8 mouse cellular contexts compared by ENCODE assay signal in genomic region chr7:100862828-100863638, GRCm38 (mm10). TPM values are rescaled to one million over a fixed set of nuclear protein-coding genes. Genes with fewer than 3 reads are reported as not detected.
DNase-seq lines count a peak whose midpoint lies in the region; ATAC-seq and TF ChIP-seq lines count a peak whose summit lies in the region.

Gene Relt (minus strand): TSS chr7:100863446.

- peak within 1 kb of the TSS; percentile 69 for H3K9ac ChIP-seq in forebrain, postnatal 0 days
- H3K9ac ChIP-seq in lung, embryonic 14.5 days: peak within 1 kb of the TSS; percentile 75

- no peak within 1 kb of the TSS for H3K27ac ChIP-seq in cerebellum, adult 2 months (ENCODE audit: insufficient read depth, low read length)
- peak within 1 kb of the TSS; percentile 73 for H3K27ac ChIP-seq in forebrain, postnatal 0 days (ENCODE audit: low read depth, low read length)
- peak within 1 kb of the TSS; percentile 79 for H3K27ac ChIP-seq in lung, embryonic 14.5 days (ENCODE audit: low read depth)

- TF ChIP-seq POLR2A in cerebellum, adult 2 months (IDR thresholded peaks at IDR 0.05; ENCODE audit: borderline replicate concordance, insufficient read depth, low read length): peak; percentile 62; the same call in 1 of the 2 replicates

- peak within 1 kb of the TSS; percentile 94 for H3K4me2 ChIP-seq in forebrain, postnatal 0 days (ENCODE audit: low read depth)
- H3K4me2 ChIP-seq in lung, embryonic 14.5 days: peak within 1 kb of the TSS; percentile 96

- H3K4me3 ChIP-seq in cerebellum, adult 2 months (replicated peaks; ENCODE audit: insufficient read depth, low read depth, low read length): peak within 1 kb of the TSS; percentile 55
- peak within 1 kb of the TSS; percentile 63 for H3K4me3 ChIP-seq in forebrain, postnatal 0 days (ENCODE audit: low read depth, low read length)
- peak within 1 kb of the TSS; percentile 77 for H3K4me3 ChIP-seq in lung, embryonic 14.5 days (ENCODE audit: low read depth, low read length)

- no peaks in the 10 kb centered on the region for H3K36me3 ChIP-seq in forebrain, postnatal 0 days (ENCODE audit: insufficient read depth)
- no peaks in the 10 kb centered on the region for H3K36me3 ChIP-seq in lung, embryonic 14.5 days (ENCODE audit: insufficient read depth)

- no peaks in the 10 kb centered on the region for H3K9me3 ChIP-seq in forebrain, postnatal 0 days (ENCODE audit: low read length)
- no peaks in the 10 kb centered on the region for H3K9me3 ChIP-seq in lung, embryonic 14.5 days (ENCODE audit: low read depth, low read length)

- under 1% methylated on average over 91 of the region's 91 CpGs for WGBS in cerebellum, adult 2 months
- 3% methylated on average over 90 of the region's 91 CpGs for WGBS in forebrain, postnatal 0 days
- under 1% methylated on average over 79 of the region's 91 CpGs for whole genome bisulfite sequencing in lung, embryonic 14.5 days

- DNase-seq in MEL-GATA-1-ER (ENCODE audit: extremely low read depth, low read depth): peak; percentile 81
- DNase-seq in cerebellum, adult 2 months: peak; percentile 92 to 95
- DNase-seq in forebrain, postnatal 0 days: peak; percentile 94
- peak; percentile 98 for DNase-seq in heart, postnatal 4 days
- DNase-seq in layer of hippocampus, adult 8-10 months (ENCODE audit: low spot score in 2 of 2): peak; percentile 81
- DNase-seq in lung, embryonic 14.5 days: peak; percentile 98
- DNase-seq in testis, postnatal 14 days (ENCODE audit: low spot score): peak; percentile 95

- ATAC-seq in forebrain, postnatal 0 days: peak; percentile 90
- ATAC-seq in lung, embryonic 14.5 days (ENCODE audit: insufficient read depth): peak; percentile 88
- ATAC-seq in neutrophil, adult 5-6 weeks (ENCODE audit: extremely low read depth, insufficient number of reproducible peaks, low FRiP score, poor library complexity, severe bottlenecking): peak; percentile 91

- H3K27me3 ChIP-seq in cerebellum, adult 2 months (ENCODE audit: control insufficient read depth, insufficient read depth, low read length): no peaks in the 10 kb centered on the region
- H3K27me3 ChIP-seq in forebrain, postnatal 0 days (ENCODE audit: insufficient read depth, low read length): no peaks in the 10 kb centered on the region
- no peaks in the 10 kb centered on the region for H3K27me3 ChIP-seq in lung, embryonic 14.5 days (ENCODE audit: insufficient read depth, low read length)

- H3K4me1 ChIP-seq in cerebellum, adult 2 months (ENCODE audit: control insufficient read depth, insufficient read depth, low read length): peaks cover 6% of the 10 kb centered on the region; the same call in 1 of the 2 replicates
- H3K4me1 ChIP-seq in forebrain, postnatal 0 days (ENCODE audit: insufficient read depth): no peaks in the 10 kb centered on the region
- peaks cover 7% of the 10 kb centered on the region; the same call in 1 of the 2 replicates for H3K4me1 ChIP-seq in lung, embryonic 14.5 days (ENCODE audit: insufficient read depth)

- TF ChIP-seq CTCF in cerebellum, adult 2 months (IDR thresholded peaks at IDR 0.05; ENCODE audit: borderline replicate concordance, insufficient read depth, low read depth, low read length): peak; percentile 79
- peak; percentile 86 for TF ChIP-seq CTCF in forebrain, postnatal 0 days (IDR thresholded peaks at IDR 0.05; ENCODE audit: low read depth)
- peak; percentile 88 for TF ChIP-seq CTCF in lung, embryonic 14.5 days (IDR thresholded peaks at IDR 0.05; ENCODE audit: low read depth)

RNA-seq across cellular contexts. Expression of gene Relt, which starts in this region (rescaled TPM):
- 24.8 and 29.2 TPM in 2 replicates for polyA plus RNA-seq in cerebellum, adult 2 months (2012; rRNA removed)
- total RNA-seq in forebrain, postnatal 0 days (2014; rRNA removed): 7.5 and 8.3 TPM in 2 replicates
- polyA plus RNA-seq in forebrain, postnatal 0 days (2015; fragmentation: Nextera tagmentation; extraction: Ambion mirVana): 4.4 and 5.1 TPM in 2 replicates
- 1 to 10 TPM; 5.6 to 6.4 TPM for total RNA-seq in heart, postnatal 4 days (2021)
- total RNA-seq in layer of hippocampus, adult 8-10 months (2022): 10 to 100 TPM; 11.6 to 14.1 (median 12.8) TPM
- 3.8 and 4.1 TPM in 2 replicates for polyA plus RNA-seq in lung, embryonic 14.5 days (2014; fragmentation: Nextera tagmentation; extraction: Ambion mirVana)
- 95.0 and 122 TPM in 2 replicates for total RNA-seq in neutrophil, adult 5-6 weeks (2017)
